Mouse (Mus musculus) heart, postnatal 0 days (tissue): ENCODE results near the gene Tmem147.

ENCODE experiments used
- CTCF ChIP-seq: IDR thresholded peaks from 2 replicates; pipeline ENCODE4 v1.5.1; 2016; ENCODE audit warnings: antibody characterized with exemption, control low read depth, low read depth
- EP300 ChIP-seq: IDR thresholded peaks from 2 replicates; pipeline ENCODE4 v1.6.1; 2016; ENCODE audit warnings: antibody characterized with exemption, low read depth

GRCm38 (mm10) chr7:30729396-30730063, at the start of gene Tmem147:
- TF ChIP-seq EP300 (no peak), CTCF (peak; percentile 42)
